Mouse (Mus musculus): Measurements from ENCODE around the gene Cryzl2.

GRCm38 (mm10) chr1:157470761-157471386 lies 12.5 kb downstream of the Cryzl2 start:
- TF ChIP-seq CTCF (IDR thresholded peaks at IDR 0.05; ENCODE audit: control insufficient read depth, insufficient read depth, insufficient read length) (no peak), MYOD1 (IDR thresholded peaks at IDR 0.05; ENCODE audit: control insufficient read depth, insufficient read length, low read depth) (no peak), USF1 (IDR thresholded peaks at IDR 0.05; ENCODE audit: low read depth) (no peak)

Measured in C2C12 (cell line).